8 mouse cellular contexts compared by ENCODE assay signal in the genomic region with DNA sequence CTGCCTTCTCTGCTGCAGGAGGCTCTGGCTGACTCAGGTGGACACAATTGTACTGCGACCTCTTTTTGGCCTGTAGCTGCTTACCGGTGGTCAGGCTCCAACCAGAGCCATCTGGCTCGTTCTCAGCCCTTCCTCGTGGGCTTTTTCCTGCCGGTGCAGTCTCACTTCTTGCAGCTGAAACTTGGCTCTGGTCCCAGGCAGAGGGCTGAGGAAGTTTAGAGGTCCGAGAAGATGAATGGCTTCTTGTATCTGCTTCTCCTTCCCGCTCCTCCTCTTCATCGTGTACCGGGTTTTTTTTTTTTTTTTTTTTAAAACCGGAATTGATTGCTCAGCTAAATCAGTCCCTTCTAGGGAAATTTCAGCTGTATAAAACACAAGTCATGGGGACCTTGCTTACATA. TPM values are rescaled to one million over a fixed set of nuclear protein-coding genes. Genes with fewer than 3 reads are reported as not detected.
DNase-seq lines count a peak whose midpoint lies in the region; ATAC-seq and TF ChIP-seq lines count a peak whose summit lies in the region.

No protein-coding gene starts in this region.

- peak; percentile 73 to 77 for DNase-seq in lung, adult 18-20 months
- no peak for DNase-seq in lung, adult 2 months
- peak; percentile 83 for DNase-seq in adrenal gland, postnatal 10 days
- DNase-seq in heart, adult 18-20 months = peak; percentile 77 to 89
- DNase-seq in kidney, adult 2 months = peak; percentile 94
- peak; percentile 92 for DNase-seq in lung, embryonic 14.5 days

- H3K27ac ChIP-seq in kidney, adult 2 months (ENCODE audit: insufficient read depth, low read depth, low read length) = no peak overlapping the region
- peak overlapping the region; percentile 28; the same call in 1 of the 2 replicates for H3K27ac ChIP-seq in lung, embryonic 14.5 days (ENCODE audit: low read depth)
- peak overlapping the region; percentile 6; the same call in 1 of the 2 replicates for H3K27ac ChIP-seq in stomach, embryonic 16.5 days (ENCODE audit: low read length)
- no peak overlapping the region for H3K27ac ChIP-seq in midbrain, embryonic 13.5 days

- no peak for TF ChIP-seq POLR2A in lung, adult 2 months (IDR thresholded peaks at IDR 0.05; ENCODE audit: borderline replicate concordance, extremely low read depth, low read depth, low read length)
- TF ChIP-seq POLR2A in kidney, adult 2 months (IDR thresholded peaks at IDR 0.05; ENCODE audit: low read depth, low read length) = no peak

- 7% methylated on average over 10 of the region's 10 CpGs for WGBS in lung, adult 2 months
- 9% methylated on average over 10 of the region's 10 CpGs for whole genome bisulfite sequencing in kidney, adult 2 months
- WGBS in lung, embryonic 14.5 days = 19% methylated on average over 10 of the region's 10 CpGs
- 14% methylated on average over 10 of the region's 10 CpGs for WGBS in stomach, embryonic 16.5 days
- 53% methylated on average over 10 of the region's 10 CpGs for WGBS in midbrain, embryonic 13.5 days

- H3K4me2 ChIP-seq in lung, embryonic 14.5 days = peak overlapping the region; percentile 19
- H3K4me2 ChIP-seq in stomach, embryonic 16.5 days (ENCODE audit: low read depth, low read length) = peak overlapping the region; percentile 39
- H3K4me2 ChIP-seq in midbrain, embryonic 13.5 days (replicated peaks) = no peak overlapping the region

- H3K9me3 ChIP-seq in lung, embryonic 14.5 days (ENCODE audit: low read depth, low read length) = no peaks in the 10 kb centered on the region
- no peaks in the 10 kb centered on the region for H3K9me3 ChIP-seq in stomach, embryonic 16.5 days (replicated peaks; ENCODE audit: control insufficient read depth, low read length)
- H3K9me3 ChIP-seq in midbrain, embryonic 13.5 days = no peaks in the 10 kb centered on the region

- peaks cover 3% of the 10 kb centered on the region for H3K36me3 ChIP-seq in kidney, adult 2 months (ENCODE audit: control insufficient read depth, insufficient read depth, low read length)
- H3K36me3 ChIP-seq in lung, embryonic 14.5 days (ENCODE audit: insufficient read depth) = peaks cover 26% of the 10 kb centered on the region
- 0 out of 2 replicates have a peak, but pooled peaks cover 3% of the 10 kb centered on the region for H3K36me3 ChIP-seq in stomach, embryonic 16.5 days (ENCODE audit: control insufficient read depth, insufficient read depth, low read length)
- H3K36me3 ChIP-seq in midbrain, embryonic 13.5 days = peaks cover 32% of the 10 kb centered on the region

- H3K9ac ChIP-seq in lung, embryonic 14.5 days = no peak overlapping the region
- no peak overlapping the region for H3K9ac ChIP-seq in stomach, embryonic 16.5 days (ENCODE audit: low read length)
- no peak overlapping the region for H3K9ac ChIP-seq in midbrain, embryonic 13.5 days (replicated peaks)

- peaks cover 4% of the 10 kb centered on the region; the same call in 1 of the 2 replicates for H3K4me1 ChIP-seq in lung, adult 2 months (ENCODE audit: control insufficient read depth, insufficient read depth, low read length)
- peaks cover 9% of the 10 kb centered on the region for H3K4me1 ChIP-seq in kidney, adult 2 months (ENCODE audit: control insufficient read depth, insufficient read depth, low read length)
- H3K4me1 ChIP-seq in lung, embryonic 14.5 days (ENCODE audit: insufficient read depth) = peaks cover 5% of the 10 kb centered on the region; the same call in 1 of the 2 replicates
- peaks cover 19% of the 10 kb centered on the region; the same call in 1 of the 2 replicates for H3K4me1 ChIP-seq in stomach, embryonic 16.5 days (ENCODE audit: control insufficient read depth, insufficient read depth, low read length)
- H3K4me1 ChIP-seq in midbrain, embryonic 13.5 days (replicated peaks) = no peaks in the 10 kb centered on the region; the same call in 1 of the 2 replicates

- peak; percentile 64 for ATAC-seq in lung, embryonic 14.5 days (ENCODE audit: insufficient read depth)
- peak; percentile 65; the same call in 1 of the 2 replicates for ATAC-seq in stomach, embryonic 16.5 days (ENCODE audit: insufficient read depth, low FRiP score)
- ATAC-seq in midbrain, embryonic 13.5 days = no peak

- no peaks in the 10 kb centered on the region for H3K27me3 ChIP-seq in kidney, adult 2 months (replicated peaks; ENCODE audit: control insufficient read depth, insufficient read depth, low read length)
- H3K27me3 ChIP-seq in lung, embryonic 14.5 days (ENCODE audit: insufficient read depth, low read length) = 0 out of 2 replicates have a peak, but pooled peaks cover 2% of the 10 kb centered on the region
- H3K27me3 ChIP-seq in stomach, embryonic 16.5 days (ENCODE audit: control insufficient read depth, insufficient read depth, low read length) = no peaks in the 10 kb centered on the region
- H3K27me3 ChIP-seq in midbrain, embryonic 13.5 days = no peaks in the 10 kb centered on the region

- TF ChIP-seq CTCF in lung, adult 2 months (IDR thresholded peaks at IDR 0.05; ENCODE audit: insufficient read depth, low read length) = no peak
- TF ChIP-seq CTCF in kidney, adult 2 months (conservative IDR thresholded peaks at IDR 0.05; ENCODE audit: insufficient read depth, insufficient read length, low read depth, low read length) = no peak
- no peak for TF ChIP-seq CTCF in lung, embryonic 14.5 days (IDR thresholded peaks at IDR 0.05; ENCODE audit: low read depth)

- no peak overlapping the region for H3K4me3 ChIP-seq in lung, adult 2 months (replicated peaks; ENCODE audit: extremely low read depth, low read depth, low read length)
- no peak overlapping the region for H3K4me3 ChIP-seq in kidney, adult 2 months (ENCODE audit: insufficient read depth, low read depth, low read length)
- no peak overlapping the region for H3K4me3 ChIP-seq in lung, embryonic 14.5 days (ENCODE audit: low read depth, low read length)
- H3K4me3 ChIP-seq in stomach, embryonic 16.5 days (replicated peaks; ENCODE audit: low read length) = no peak overlapping the region
- H3K4me3 ChIP-seq in midbrain, embryonic 13.5 days (replicated peaks) = no peak overlapping the region

RNA-seq across cellular contexts. Expression of a gene that starts 18.0 kb away (rescaled TPM):
- polyA plus RNA-seq in lung, adult 2 months (2012; rRNA removed) = 61.2 and 75.4 TPM in 2 replicates
- total RNA-seq in adrenal gland, postnatal 10 days (2021) = 10 to 100 TPM; 24.4 to 27.8 TPM
- 10 to 100 TPM; 26.5 to 29.0 TPM for total RNA-seq in heart, adult 18-20 months (2021)
- polyA plus RNA-seq in kidney, adult 2 months (2012; rRNA removed) = 20.4 TPM in 2 replicates
- polyA plus RNA-seq in lung, embryonic 14.5 days (2014; fragmentation: Nextera tagmentation; extraction: Ambion mirVana) = 27.3 and 27.7 TPM in 2 replicates
- polyA plus RNA-seq in stomach, embryonic 16.5 days (2015; fragmentation: Nextera tagmentation; extraction: Ambion mirVana) = 17.3 and 17.4 TPM in 2 replicates
- polyA plus RNA-seq in midbrain, embryonic 13.5 days (2015; fragmentation: Nextera tagmentation; extraction: Ambion mirVana) = 17.4 and 18.7 TPM in 2 replicates

RNA-seq across cellular contexts. Expression of a gene that starts 32.9 kb away (rescaled TPM):
- 9.4 and 11.9 TPM in 2 replicates for polyA plus RNA-seq in lung, adult 2 months (2012; rRNA removed)
- 10 to 100 TPM; 14.1 to 20.6 TPM for total RNA-seq in adrenal gland, postnatal 10 days (2021)
- total RNA-seq in heart, adult 18-20 months (2021) = 1 to 10 TPM; 8.0 to 8.2 TPM
- 23.4 and 25.4 TPM in 2 replicates for polyA plus RNA-seq in kidney, adult 2 months (2012; rRNA removed)
- 24.9 and 25.0 TPM in 2 replicates for polyA plus RNA-seq in lung, embryonic 14.5 days (2014; fragmentation: Nextera tagmentation; extraction: Ambion mirVana)
- polyA plus RNA-seq in stomach, embryonic 16.5 days (2015; fragmentation: Nextera tagmentation; extraction: Ambion mirVana) = 18.7 and 20.4 TPM in 2 replicates
- polyA plus RNA-seq in midbrain, embryonic 13.5 days (2015; fragmentation: Nextera tagmentation; extraction: Ambion mirVana) = 47.8 and 53.0 TPM in 2 replicates

Comparison
In these comparisons a context has a peak if more than half of its experiments do, and no peak if none do; other contexts are left out.
1. H3K27ac ChIP-seq: peak in lung, embryonic 14.5 days (single experiment) and stomach, embryonic 16.5 days (single experiment); none in kidney, adult 2 months (single experiment) and midbrain, embryonic 13.5 days (single experiment).